Mouse (Mus musculus) intestine, embryonic 16.5 days (tissue): Measurements from ENCODE around the gene Atxn7l3. TPM values are rescaled to one million over a fixed set of nuclear protein-coding genes. Genes with fewer than 3 reads are reported as not detected.
A peak's percentile ranks its signal among the peaks of the same experiment; 100 is the strongest.

Experiments
- ATAC-seq: fragments of 200-750 bp; cut with Nextera tagmentation; 2 replicates; pipeline ENCODE4 v1.8.0; 2017; ENCODE audit warnings: moderate TSS enrichment, moderate library complexity
- H3K27ac ChIP-seq: fragments of 300-500 bp; sonication (generic); 2 replicates; pipeline ENCODE4 v1.5.1; 2014; ENCODE audit warnings: mild to moderate bottlenecking, low read length
- H3K27me3 ChIP-seq: fragments of 300-500 bp; sonication (generic); replicated peaks from 2 replicates; pipeline ENCODE4 v1.6.1; 2014; ENCODE audit warnings: low read length, control low read depth, mixed read lengths; ENCODE audit not compliant: control insufficient read depth, insufficient read depth
- H3K36me3 ChIP-seq: fragments of 300-500 bp; sonication (generic); 2 replicates; pipeline ENCODE4 v1.6.1; 2014; ENCODE audit warnings: low read length, control low read depth; ENCODE audit not compliant: control insufficient read depth, insufficient read depth
- H3K4me1 ChIP-seq: fragments of 300-500 bp; sonication (generic); 2 replicates; pipeline ENCODE4 v1.6.1; 2014; ENCODE audit warnings: low read length, control low read depth, mixed read lengths; ENCODE audit not compliant: control insufficient read depth, insufficient read depth
- H3K4me2 ChIP-seq: fragments of 300-500 bp; sonication (generic); 2 replicates; pipeline ENCODE4 v1.6.1; 2014; ENCODE audit warnings: low read depth, low read length, control low read depth
- H3K4me3 ChIP-seq: fragments of 300-500 bp; sonication (generic); 2 replicates; pipeline ENCODE4 v1.5.1; 2014; ENCODE audit warnings: mild to moderate bottlenecking, low read length
- H3K9ac ChIP-seq: fragments of 300-500 bp; sonication (generic); 2 replicates; pipeline ENCODE4 v1.6.1; 2014; ENCODE audit warnings: low read depth, low read length
- H3K9me3 ChIP-seq: fragments of 300-500 bp; sonication (generic); 2 replicates; pipeline ENCODE4 v1.6.1; 2016; ENCODE audit warnings: low read length, control low read depth; ENCODE audit not compliant: control insufficient read depth
- WGBS: fragments of 180-500 bp; shearing (Covaris S2); extraction: QIAGEN DNeasy Blood & Tissue Kit; methylation state at CpG from one replicate; pipeline ENCODE4 v1.1.7; 2014; 5-methylcytosine and 5-hydroxymethylcytosine counted together
- polyA plus RNA-seq: library from polyadenylated mRNA; unstranded; fragments of >200 nt; fragmentation: Nextera tagmentation; extraction: Ambion mirVana; gene quantifications from 2 replicates; pipeline ENCODE4 v1.2.1, GENCODE M21; 2015

Atxn7l3 gene
- polyA plus RNA-seq, 1 experiment from 2014 or later, result 8.8 TPM

GRCm38 (mm10) chr11:102291051-102291535 lies 5.3 kb downstream of the Atxn7l3 start:
- no peaks in the 10 kb centered on the region for H3K9me3 ChIP-seq
- no peak overlapping the region for H3K4me3 ChIP-seq
- no peak overlapping the region for H3K27ac ChIP-seq
- H3K4me1 ChIP-seq, result peaks cover 19% of the 10 kb centered on the region
- peaks cover 20% of the 10 kb centered on the region for H3K36me3 ChIP-seq
- H3K4me2 ChIP-seq, result no peak overlapping the region
- H3K27me3 ChIP-seq, result no peaks in the 10 kb centered on the region
- no peak overlapping the region; the same call in 1 of the 2 replicates for H3K9ac ChIP-seq
- 87% methylated on average over 11 of the region's 11 CpGs for WGBS
- no peak for ATAC-seq

GRCm38 (mm10) chr11:102290141-102290540 lies 6.3 kb downstream of the Atxn7l3 start:
- WGBS, result 80% methylated on average over 4 of the region's 4 CpGs

GRCm38 (mm10) chr11:102289511-102290100 lies 6.8 kb downstream of the Atxn7l3 start:
- Histone ChIP-seq H3K4me3 (no peak overlapping the region), H3K27me3 (no peaks in the 10 kb centered on the region), H3K27ac (no peak overlapping the region), H3K4me2 (no peak overlapping the region), H3K36me3 (peaks cover 20% of the 10 kb centered on the region), H3K9me3 (no peaks in the 10 kb centered on the region), H3K4me1 (peaks cover 15% of the 10 kb centered on the region), H3K9ac (no peak overlapping the region)
- WGBS, result 59% methylated on average over 6 of the region's 6 CpGs
- no peak for ATAC-seq

More at GRCm38 (mm10) chr11:102290141-102290540, 6.3 kb downstream of the Atxn7l3 start:
- Histone ChIP-seq H3K36me3 (peaks cover 20% of the 10 kb centered on the region), H3K4me3 (no peak overlapping the region), H3K27me3 (no peaks in the 10 kb centered on the region), H3K27ac (no peak overlapping the region), H3K4me2 (no peak overlapping the region), H3K9ac (no peak overlapping the region), H3K9me3 (no peaks in the 10 kb centered on the region), H3K4me1 (peaks cover 20% of the 10 kb centered on the region)
- ATAC-seq, result no peak

GRCm38 (mm10) chr11:102288913-102289312 lies 7.5 kb downstream of the Atxn7l3 start:
- Histone ChIP-seq H3K9ac (0 out of 2 replicates have a peak overlapping the region, but pooled peaks have one; percentile 9), H3K9me3 (no peaks in the 10 kb centered on the region), H3K27me3 (no peaks in the 10 kb centered on the region), H3K4me2 (no peak overlapping the region), H3K27ac (peak overlapping the region; percentile 25; the same call in 1 of the 2 replicates), H3K4me1 (peaks cover 13% of the 10 kb centered on the region), H3K36me3 (peaks cover 20% of the 10 kb centered on the region), H3K4me3 (no peak overlapping the region)
- WGBS, result 63% methylated on average over 2 of the region's 2 CpGs
- no peak for ATAC-seq

GRCm38 (mm10) chr11:102288027-102288804 lies 8.2 kb downstream of the Atxn7l3 start:
- 85% methylated on average over 8 of the region's 8 CpGs for WGBS
- H3K27ac ChIP-seq, result peak overlapping the region; percentile 25; the same call in 1 of the 2 replicates
- no peak for ATAC-seq
- no peak overlapping the region for H3K4me3 ChIP-seq
- no peaks in the 10 kb centered on the region for H3K9me3 ChIP-seq
- H3K4me1 ChIP-seq, result peaks cover 13% of the 10 kb centered on the region
- no peak overlapping the region for H3K4me2 ChIP-seq
- no peaks in the 10 kb centered on the region for H3K27me3 ChIP-seq
- H3K9ac ChIP-seq, result no peak overlapping the region
- peaks cover 20% of the 10 kb centered on the region for H3K36me3 ChIP-seq

- Histone ChIP-seq H3K36me3 (peaks cover 20% of the 10 kb centered on the region), H3K9ac (0 out of 2 replicates have a peak overlapping the region, but pooled peaks have one; percentile 14), H3K4me1 (peaks cover 13% of the 10 kb centered on the region), H3K27me3 (no peaks in the 10 kb centered on the region), H3K27ac (no peak overlapping the region), H3K9me3 (no peaks in the 10 kb centered on the region), H3K4me3 (no peak overlapping the region), H3K4me2 (no peak overlapping the region)
- WGBS, result 85% methylated on average over 8 of the region's 8 CpGs
- no peak for ATAC-seq
Measured at GRCm38 (mm10) chr11:102287485-102287884, 8.9 kb downstream of the Atxn7l3 start.

- peak overlapping the region; percentile 90 for H3K9ac ChIP-seq
- peak overlapping the region; percentile 85 for H3K27ac ChIP-seq
- H3K36me3 ChIP-seq, result peaks cover 13% of the 10 kb centered on the region
- 2% methylated on average over 31 of the region's 31 CpGs for WGBS
- H3K9me3 ChIP-seq, result no peaks in the 10 kb centered on the region
- H3K4me2 ChIP-seq, result peak overlapping the region; percentile 56
- peaks cover 13% of the 10 kb centered on the region for H3K4me1 ChIP-seq
- no peaks in the 10 kb centered on the region for H3K27me3 ChIP-seq
- ATAC-seq, result peak; percentile 65
- peak overlapping the region; percentile 65 for H3K4me3 ChIP-seq
Measured at GRCm38 (mm10) chr11:102285095-102285834, 11.2 kb downstream of the Atxn7l3 start.

GRCm38 (mm10) chr11:102284501-102285094 lies 11.8 kb downstream of the Atxn7l3 start, which contains the start of gene Tmub2:
Gene Tmub2, plus strand, starts transcription at chr11:102284931.
- Histone ChIP-seq H3K27me3 (no peaks in the 10 kb centered on the region), H3K9ac (peak within 1 kb of the TSS; percentile 90), H3K9me3 (no peaks in the 10 kb centered on the region), H3K4me1 (peaks cover 13% of the 10 kb centered on the region), H3K4me3 (peak within 1 kb of the TSS; percentile 65), H3K27ac (peak within 1 kb of the TSS; percentile 85), H3K36me3 (peaks cover 13% of the 10 kb centered on the region), H3K4me2 (peak within 1 kb of the TSS; percentile 56)
- under 1% methylated on average over 32 of the region's 32 CpGs for WGBS
- peak; percentile 91 for ATAC-seq
